ENCODE assay signal across 10 mouse cellular contexts in the genomic region with DNA sequence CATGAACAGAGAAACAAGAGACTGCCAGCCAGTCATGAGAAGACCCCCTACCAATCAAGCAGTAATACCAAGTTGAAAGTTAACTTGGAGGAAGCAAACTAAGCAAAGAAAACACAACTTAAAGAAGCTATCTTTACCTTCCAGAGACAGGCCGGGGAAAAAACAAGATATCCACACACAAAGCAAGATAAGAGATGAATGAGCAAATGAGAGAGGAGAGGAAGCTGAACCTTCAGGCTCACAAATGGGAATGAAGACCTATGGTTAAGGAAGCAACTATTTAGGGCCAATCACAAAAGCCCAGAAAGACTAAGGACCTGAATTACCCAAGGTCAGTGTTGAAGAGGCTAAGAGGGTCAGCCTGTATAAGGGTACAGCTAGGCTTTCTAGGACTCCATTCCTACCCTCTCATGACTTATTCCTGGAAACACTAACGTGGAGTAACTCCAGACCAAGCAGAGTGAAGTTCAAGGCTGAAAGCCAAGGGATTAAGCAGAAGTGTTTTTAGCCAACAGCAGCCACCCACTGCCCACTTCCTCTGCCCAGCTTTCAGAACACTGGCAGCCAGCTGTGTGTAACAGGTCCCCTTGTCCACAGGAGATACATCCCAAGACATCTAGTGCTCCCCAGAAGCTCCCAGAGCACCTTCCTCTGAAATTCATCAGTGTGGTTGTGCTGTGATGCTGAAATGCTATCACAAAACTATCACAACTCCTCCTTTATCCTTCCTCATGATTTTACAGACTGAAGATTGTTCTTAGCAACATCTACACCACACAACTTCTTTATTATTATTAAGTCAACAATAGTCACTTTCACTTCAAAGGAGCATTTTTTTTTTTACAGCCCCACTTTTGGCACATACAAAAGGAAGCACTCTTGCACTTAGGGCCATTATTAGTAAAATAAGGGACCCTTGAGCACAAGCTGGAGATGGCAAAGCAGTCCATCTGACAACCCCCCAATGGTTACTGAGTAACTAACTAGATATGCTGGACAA. TPM values are rescaled to one million over a fixed set of nuclear protein-coding genes. Genes with fewer than 3 reads are reported as not detected.
A peak's percentile ranks its signal among the peaks of the same experiment; 100 is the strongest.
DNase-seq lines count a peak whose midpoint lies in the region; ATAC-seq and TF ChIP-seq lines count a peak whose summit lies in the region.
"Had no signal": no experiment of that assay in that cellular context is flagged by ENCODE, and none has a peak within 500 bp of the region (broad histone marks: within the 10 kb centered on the region; RNA-seq: fewer than 3 reads in every experiment).

No protein-coding gene starts in this region.

- H3K36me3 ChIP-seq in midbrain, postnatal 0 days (ENCODE audit: insufficient read depth, low read length): no peaks in the 10 kb centered on the region
- H3K36me3 ChIP-seq in midbrain, embryonic 11.5 days (ENCODE audit: control insufficient read depth, insufficient read depth, low read length): no peaks in the 10 kb centered on the region

- H3K4me3 ChIP-seq in midbrain, postnatal 0 days (ENCODE audit: low read depth, low read length): no peak overlapping the region
- H3K4me3 ChIP-seq in midbrain, embryonic 11.5 days (ENCODE audit: low read depth, low read length): no peak overlapping the region

- no peak overlapping the region; the same call in 1 of the 2 replicates for H3K9ac ChIP-seq in midbrain, postnatal 0 days (replicated peaks; ENCODE audit: low read length, poor library complexity, severe bottlenecking)
- no peak overlapping the region for H3K9ac ChIP-seq in midbrain, embryonic 11.5 days (ENCODE audit: low read length)
- H3K9ac ChIP-seq: forebrain, postnatal 0 days had no signal

- no peak for TF ChIP-seq CTCF in midbrain, postnatal 0 days (IDR thresholded peaks at IDR 0.05)

- H3K9me3 ChIP-seq in midbrain, postnatal 0 days (ENCODE audit: low read length): no peaks in the 10 kb centered on the region
- no peaks in the 10 kb centered on the region for H3K9me3 ChIP-seq in midbrain, embryonic 11.5 days (ENCODE audit: control insufficient read depth, low read length)

- no peaks in the 10 kb centered on the region for H3K27me3 ChIP-seq in midbrain, postnatal 0 days (ENCODE audit: insufficient read depth, low read length)
- H3K27me3 ChIP-seq in midbrain, embryonic 11.5 days (ENCODE audit: control insufficient read depth, insufficient read depth, low read length): no peaks in the 10 kb centered on the region; the same call in 1 of the 2 replicates

- no peaks in the 10 kb centered on the region; the same call in 1 of the 2 replicates for H3K4me1 ChIP-seq in midbrain, postnatal 0 days (ENCODE audit: insufficient read depth, low read length)
- 0 out of 2 replicates have a peak, but pooled peaks cover 2% of the 10 kb centered on the region for H3K4me1 ChIP-seq in midbrain, embryonic 11.5 days (ENCODE audit: control insufficient read depth, insufficient read depth, low read length)

- DNase-seq in adrenal gland, adult 2 months: peak; percentile 49
- DNase-seq in adrenal gland, adult 18-20 months (ENCODE audit: low spot score in 2 of 2): no peak
- peak; percentile 9 for DNase-seq in midbrain, postnatal 0 days (ENCODE audit: low spot score)
- no peak for DNase-seq in midbrain, embryonic 11.5 days (ENCODE audit: low spot score, missing footprints)
- DNase-seq in urinary bladder, adult 18-20 months (ENCODE audit: low spot score in 2 of 2): no peak
- DNase-seq in testis, postnatal 10 days (ENCODE audit: low spot score): no peak
- DNase-seq: forebrain, postnatal 0 days had no signal

- no peak overlapping the region for H3K27ac ChIP-seq in midbrain, postnatal 0 days (ENCODE audit: low read depth, low read length)
- H3K27ac ChIP-seq in midbrain, embryonic 11.5 days (ENCODE audit: low read depth, low read length): no peak overlapping the region

- ATAC-seq in midbrain, postnatal 0 days (ENCODE audit: low FRiP score): no peak
- no peak for ATAC-seq in midbrain, embryonic 11.5 days (ENCODE audit: low FRiP score)
- peak; percentile 31 to 59; a peak in 2 of 4 replicates for ATAC-seq in hematopoietic stem cell, adult 5-6 weeks (replicated peaks in 1 of 2; ENCODE audit: insufficient read depth in 1 of 2, low FRiP score in 2 of 2, low TSS enrichment in 1 of 2, low read depth in 1 of 2, poor library complexity in 2 of 2, severe bottlenecking in 2 of 2)
- peak; percentile 45; the same call in 1 of the 2 replicates for ATAC-seq in neutrophil, adult 5-6 weeks (ENCODE audit: extremely low read depth, insufficient number of reproducible peaks, low FRiP score, poor library complexity, severe bottlenecking)
- ATAC-seq: forebrain, postnatal 0 days had no signal

- H3K4me2 ChIP-seq in midbrain, postnatal 0 days (ENCODE audit: low read depth, low read length, poor library complexity, severe bottlenecking): no peak overlapping the region
- no peak overlapping the region for H3K4me2 ChIP-seq in midbrain, embryonic 11.5 days

- 77% methylated on average over 2 of the region's 2 CpGs for WGBS in midbrain, postnatal 0 days
- whole genome bisulfite sequencing in midbrain, embryonic 11.5 days: 75% methylated on average over 2 of the region's 2 CpGs

RNA-seq across cellular contexts. Expression of gene Evi5, which starts 8.5 kb away (rescaled TPM):
- 10 to 100 TPM; 55.3 to 61.6 TPM for total RNA-seq in adrenal gland, adult 2 months (2021)
- polyA plus RNA-seq in adrenal gland, adult 2 months (2012; rRNA removed): 14.2 and 15.7 TPM in 2 replicates
- 10 to 100 TPM; 46.2 to 61.5 TPM for total RNA-seq in adrenal gland, adult 18-20 months (2021)
- 47.1 and 68.6 TPM in 2 replicates for total RNA-seq in midbrain, postnatal 0 days (2014; rRNA removed)
- polyA plus RNA-seq in midbrain, postnatal 0 days (2015; fragmentation: Nextera tagmentation; extraction: Ambion mirVana): 53.1 and 55.0 TPM in 2 replicates
- 41.3 and 44.2 TPM in 2 replicates for polyA plus RNA-seq in midbrain, embryonic 11.5 days (2014; fragmentation: Nextera tagmentation; extraction: Ambion mirVana)
- 19.9 and 25.3 TPM in 2 replicates for total RNA-seq in hematopoietic stem cell, adult 5-6 weeks (2017)
- 23.6 and 27.4 TPM in 2 replicates for total RNA-seq in neutrophil, adult 5-6 weeks (2017)

RNA-seq across cellular contexts. Expression of gene Rpl5, which starts 33.9 kb away (rescaled TPM):
- 10 to 100 TPM; 45.6 to 62.3 TPM for total RNA-seq in adrenal gland, adult 2 months (2021)
- polyA plus RNA-seq in adrenal gland, adult 2 months (2012; rRNA removed): 9.9 and 18.3 TPM in 2 replicates
- 10 to 100 TPM; 57.0 to 65.2 TPM for total RNA-seq in adrenal gland, adult 18-20 months (2021)
- 128 and 189 TPM in 2 replicates for total RNA-seq in midbrain, postnatal 0 days (2014; rRNA removed)
- 62.2 and 63.1 TPM in 2 replicates for polyA plus RNA-seq in midbrain, postnatal 0 days (2015; fragmentation: Nextera tagmentation; extraction: Ambion mirVana)
- polyA plus RNA-seq in midbrain, embryonic 11.5 days (2014; fragmentation: Nextera tagmentation; extraction: Ambion mirVana): 74.7 and 77.4 TPM in 2 replicates
- total RNA-seq in hematopoietic stem cell, adult 5-6 weeks (2017): 277 and 564 TPM in 2 replicates
- 399 and 518 TPM in 2 replicates for total RNA-seq in neutrophil, adult 5-6 weeks (2017)

RNA-seq across cellular contexts. Expression of gene Ube2d2b, which starts 36.5 kb away (rescaled TPM):
- not detected for total RNA-seq in adrenal gland, adult 2 months (2021)
- polyA plus RNA-seq in adrenal gland, adult 2 months (2012; rRNA removed): not detected in 2 replicates
- total RNA-seq in adrenal gland, adult 18-20 months (2021): not detected
- not detected in 2 replicates for total RNA-seq in midbrain, postnatal 0 days (2014; rRNA removed)
- polyA plus RNA-seq in midbrain, postnatal 0 days (2015; fragmentation: Nextera tagmentation; extraction: Ambion mirVana): 0.09 TPM in 1 of 2 replicates, not detected in the other
- polyA plus RNA-seq in midbrain, embryonic 11.5 days (2014; fragmentation: Nextera tagmentation; extraction: Ambion mirVana): not detected in 2 replicates
- total RNA-seq in hematopoietic stem cell, adult 5-6 weeks (2017): not detected in 2 replicates
- total RNA-seq in neutrophil, adult 5-6 weeks (2017): not detected in 2 replicates
- total RNA-seq: forebrain, postnatal 0 days had no signal
- polyA plus RNA-seq: brain, embryonic 14.5 days; forebrain, postnatal 0 days had no signal

Comparison
In these comparisons a context has a peak if more than half of its experiments do, and no peak if none do; other contexts are left out.
1. DNase-seq: peak in adrenal gland, adult 2 months (single experiment) and midbrain, postnatal 0 days (single experiment); none in adrenal gland, adult 18-20 months (0 of 2), midbrain, embryonic 11.5 days (single experiment), urinary bladder, adult 18-20 months (0 of 2) and testis, postnatal 10 days (single experiment).
2. ATAC-seq: peak in hematopoietic stem cell, adult 5-6 weeks (2 of 2) and neutrophil, adult 5-6 weeks (single experiment); none in midbrain, postnatal 0 days (single experiment) and midbrain, embryonic 11.5 days (single experiment).